Mouse (Mus musculus) CH12.LX (cell line): ENCODE results near the gene Lif. TPM values are rescaled to one million over a fixed set of nuclear protein-coding genes. Genes with fewer than 3 reads are reported as not detected.

Experiments used
- DNase-seq: peaks from one replicate; pipeline ENCODE4 v3.0.0-alpha.2; 2013; ENCODE audit errors: extremely low read depth
- H3K27ac ChIP-seq: 2 replicates; pipeline ENCODE4 v1.5.1; 2012; ENCODE audit warnings: low read depth, mild to moderate bottlenecking, control low read depth, moderate library complexity; ENCODE audit not compliant: insufficient read depth
- H3K27me3 ChIP-seq: replicated peaks from 2 replicates; pipeline ENCODE3; 2012; ENCODE audit warnings: inconsistent platforms
- H3K36me3 ChIP-seq, 2 experiments: replicated peaks in 1 of 2; 2 replicates each; pipeline versions ENCODE3 to v1.6.1; 2012; ENCODE audit warnings: inconsistent platforms in 1 of 2, low read length in 1 of 2, mild to moderate bottlenecking in 1 of 2, mixed read lengths in 1 of 2, moderate library complexity in 1 of 2; ENCODE audit not compliant: control insufficient read depth in 1 of 2, insufficient read depth in 1 of 2
- H3K4me1 ChIP-seq, 2 experiments: 2 replicates each; pipeline ENCODE4 v1.6.1; 2012; ENCODE audit warnings: inconsistent platforms in 1 of 2, moderate library complexity in 1 of 2; ENCODE audit not compliant: insufficient read depth in 2 of 2, control insufficient read depth in 1 of 2
- H3K4me2 ChIP-seq: 2 replicates; pipeline ENCODE4 v1.6.1; 2012; ENCODE audit warnings: low read depth, mild to moderate bottlenecking, control low read depth; ENCODE audit not compliant: poor library complexity, insufficient read depth, severe bottlenecking
- H3K4me3 ChIP-seq, 3 experiments: fragments of 150-350 bp in 1 of 3; sonication (generic) in 1 of 3; replicated peaks in 1 of 3; 2 replicates each; pipeline versions ENCODE3 to v1.5.1; 2011 to 2012; ENCODE audit warnings: low read depth in 2 of 3, low read length in 2 of 3, mild to moderate bottlenecking in 2 of 3, moderate library complexity in 2 of 3, control low read depth in 1 of 3, improper control_type of control experiment in 1 of 3, inconsistent platforms in 1 of 3, mixed read lengths in 1 of 3; ENCODE audit not compliant: poor library complexity in 1 of 3
- H3K79me2 ChIP-seq: replicated peaks from 2 replicates; pipeline ENCODE4 v1.6.1; 2012; ENCODE audit warnings: mild to moderate bottlenecking, moderate library complexity; ENCODE audit not compliant: control insufficient read depth, poor library complexity, insufficient read depth, severe bottlenecking; ENCODE audit errors: extremely low read depth
- H3K9ac ChIP-seq: 2 replicates; pipeline ENCODE4 v1.6.1; 2012; ENCODE audit warnings: low read depth, mild to moderate bottlenecking, control low read depth, moderate library complexity; ENCODE audit not compliant: insufficient read depth
- H3K9me3 ChIP-seq: replicated peaks from 2 replicates; pipeline ENCODE3; 2012; ENCODE audit warnings: low read length, inconsistent platforms, mixed read lengths
- BHLHE40 ChIP-seq: IDR thresholded peaks from 2 replicates; pipeline ENCODE4 v1.6.1; 2011; ENCODE audit warnings: mild to moderate bottlenecking, low read depth, low read length, improper control_type of control experiment
- CTCF ChIP-seq, 2 experiments: IDR thresholded peaks in 1 of 2; conservative IDR thresholded peaks in 1 of 2; 2 replicates each; pipeline ENCODE4 v1.5.1; 2011 to 2012; ENCODE audit warnings: low read depth in 2 of 2, low read length in 2 of 2, improper control_type of control experiment in 1 of 2, inconsistent platforms in 1 of 2, mild to moderate bottlenecking in 1 of 2, moderate library complexity in 1 of 2
- E2F4 ChIP-seq: IDR thresholded peaks from 2 replicates; pipeline ENCODE4 v1.6.1; 2011; ENCODE audit warnings: low read depth, low read length, improper control_type of control experiment; ENCODE audit not compliant: insufficient replicate concordance
- ETS1 ChIP-seq: conservative IDR thresholded peaks from 2 replicates; pipeline ENCODE4 v1.6.1; 2012; ENCODE audit warnings: low read depth, mild to moderate bottlenecking, inconsistent platforms, low read length, improper control_type of control experiment, moderate library complexity
- GABPA ChIP-seq: IDR thresholded peaks from 2 replicates; pipeline ENCODE4 v1.6.1; 2012; ENCODE audit warnings: low read depth, low read length, improper control_type of control experiment, inconsistent platforms; ENCODE audit not compliant: insufficient replicate concordance
- HCFC1 ChIP-seq: IDR thresholded peaks from 2 replicates; pipeline ENCODE4 v1.6.1; 2012; ENCODE audit warnings: low read depth, mild to moderate bottlenecking, inconsistent platforms, low read length, improper control_type of control experiment
- JUN ChIP-seq: IDR thresholded peaks from 2 replicates; pipeline ENCODE4 v1.6.1; 2011; ENCODE audit warnings: low read depth, mild to moderate bottlenecking, low read length, improper control_type of control experiment, moderate library complexity; ENCODE audit not compliant: insufficient read depth
- KAT2A ChIP-seq: IDR thresholded peaks from 2 replicates; pipeline ENCODE4 v1.6.1; 2012; ENCODE audit warnings: low read length, improper control_type of control experiment, inconsistent platforms; ENCODE audit not compliant: insufficient replicate concordance
- MAX ChIP-seq: IDR thresholded peaks from 2 replicates; pipeline ENCODE4 v1.6.1; 2011; ENCODE audit warnings: low read length, improper control_type of control experiment
- MAZ ChIP-seq: IDR thresholded peaks from 2 replicates; pipeline ENCODE4 v1.6.1; 2012; ENCODE audit warnings: low read depth, mild to moderate bottlenecking, inconsistent platforms, low read length, improper control_type of control experiment, moderate library complexity
- MEF2A ChIP-seq: IDR thresholded peaks from 2 replicates; pipeline ENCODE4 v1.6.1; 2014; ENCODE audit warnings: low read depth, mild to moderate bottlenecking, inconsistent platforms, low read length, improper control_type of control experiment, borderline replicate concordance
- MXI1 ChIP-seq: IDR thresholded peaks from 2 replicates; pipeline ENCODE4 v1.6.1; 2011; ENCODE audit warnings: mild to moderate bottlenecking, low read depth, low read length, improper control_type of control experiment
- MYC ChIP-seq: IDR thresholded peaks from 2 replicates; pipeline ENCODE4 v1.6.1; 2011; ENCODE audit warnings: low read depth, mild to moderate bottlenecking, improper control_type of control experiment, low read length
- NELFE ChIP-seq: IDR thresholded peaks from 2 replicates; pipeline ENCODE4 v1.6.1; 2011; ENCODE audit warnings: low read depth, low read length, improper control_type of control experiment
- PAX5 ChIP-seq: IDR thresholded peaks from 2 replicates; pipeline ENCODE4 v1.6.1; 2012; ENCODE audit warnings: low read length, inconsistent platforms, mixed read lengths
- POLR2A ChIP-seq: IDR thresholded peaks from 2 replicates; pipeline ENCODE4 v1.6.1; 2011; ENCODE audit warnings: low read depth, mild to moderate bottlenecking, improper control_type of control experiment, low read length
- POLR2AphosphoS2 ChIP-seq: IDR thresholded peaks from 2 replicates; pipeline ENCODE4 v1.6.1; 2011; ENCODE audit warnings: low read depth, low read length, improper control_type of control experiment
- RAD21 ChIP-seq: IDR thresholded peaks from 2 replicates; pipeline ENCODE4 v1.6.1; 2011; ENCODE audit warnings: low read depth, mild to moderate bottlenecking, low read length, improper control_type of control experiment, moderate library complexity
- RCOR1 ChIP-seq: conservative IDR thresholded peaks from 2 replicates; pipeline ENCODE4 v1.6.1; 2012; ENCODE audit warnings: low read depth, mild to moderate bottlenecking, inconsistent platforms, low read length, improper control_type of control experiment
- SIN3A ChIP-seq: IDR thresholded peaks from 2 replicates; pipeline ENCODE4 v1.6.1; 2012; ENCODE audit warnings: low read length, improper control_type of control experiment, inconsistent platforms
- TBP ChIP-seq: conservative IDR thresholded peaks from 2 replicates; pipeline ENCODE4 v1.6.1; 2011; ENCODE audit warnings: low read depth, low read length, improper control_type of control experiment
- TCF12 ChIP-seq: IDR thresholded peaks from 2 replicates; pipeline ENCODE4 v1.6.1; 2014; ENCODE audit warnings: low read depth, mild to moderate bottlenecking, inconsistent platforms, low read length, improper control_type of control experiment
- UBTF ChIP-seq: IDR thresholded peaks from 2 replicates; pipeline ENCODE4 v1.6.1; 2012; ENCODE audit warnings: low read depth, mild to moderate bottlenecking, inconsistent platforms, low read length, improper control_type of control experiment, moderate library complexity
- USF1 ChIP-seq: IDR thresholded peaks from 2 replicates; pipeline ENCODE4 v1.6.1; 2014; ENCODE audit warnings: low read depth, mild to moderate bottlenecking, inconsistent platforms, low read length, improper control_type of control experiment
- USF2 ChIP-seq: conservative IDR thresholded peaks from 2 replicates; pipeline ENCODE4 v1.6.1; 2011; ENCODE audit warnings: low read depth, low read length, improper control_type of control experiment
- ZKSCAN1 ChIP-seq: IDR thresholded peaks from 2 replicates; pipeline ENCODE4 v1.6.1; 2012; ENCODE audit warnings: low read depth, inconsistent platforms, low read length, improper control_type of control experiment, borderline replicate concordance
- dilution Hi-C: fragments of 300-500 bp; cut with MboI; formaldehyde crosslinking; loops from 2 replicates; pipeline ENCODE4 v1.14.3; 2020; ENCODE audit warnings: low sequenced_read_pairs; ENCODE audit not compliant: extremely low pct_unique_long_range_greater_than_20kb, extremely low pct_ligation_motif_present
- in situ Hi-C: fragments of 300-500 bp; cut with MboI; formaldehyde crosslinking; loops from 3 replicates; pipeline ENCODE4 v1.14.3; 2019; ENCODE audit warnings: low sequenced_read_pairs, low pct_ligation_motif_present, low pct_unique_long_range_greater_than_20kb, mixed read lengths
- polyA plus RNA-seq: library from polyadenylated mRNA; unstranded; fragments of >175 nt; gene quantifications from 2 replicates; pipeline ENCODE4 v1.2.1, GENCODE M21; 2012; ENCODE audit warnings: low read depth; ENCODE audit not compliant: insufficient read length
- total RNA-seq, 2 experiments: library from RNA; depleted of rRNA; stranded (reverse); fragments of 300-350 nt in 1 of 2; fragments of >200 nt in 1 of 2; gene quantifications; 2 replicates each; pipeline ENCODE4 v1.2.3; 2012 to 2014

The Lif gene
- total and polyA plus RNA-seq, 3 experiments = 0.05 to 1.8 (median 0.17) TPM

GRCm38 (mm10) chr11:4298615-4299014 is 41.3 kb downstream of the Lif start (continued):
- TF ChIP-seq RAD21 (peak; percentile 12; the same call in 1 of the 2 replicates), POLR2AphosphoS2 (no peak), MAZ (peak; percentile 73), BHLHE40 (peak; percentile 53), SIN3A (peak; percentile 55; the same call in 1 of the 2 replicates), ETS1 (peak; percentile 94), TBP (no peak), HCFC1 (no peak)

- H3K27ac ChIP-seq = peak overlapping the region; percentile 60; the same call in 1 of the 2 replicates
- H3K4me1 ChIP-seq = peaks cover 41 to 80% of the 10 kb centered on the region in 2 experiments
- H3K9ac ChIP-seq = peak overlapping the region; percentile 4; the same call in 1 of the 2 replicates
- TF ChIP-seq MAX (no peak), MXI1 (no peak), BHLHE40 (peak; percentile 25; the same call in 1 of the 2 replicates), RAD21 (no peak), UBTF (no peak)
- TF ChIP-seq, all 38 proteins: peak for 1
- dilution Hi-C loops (no loop called here), in situ Hi-C loops (loop anchor here (5.0 kb wide), 1 partner anchor 48 kb away; no protein-coding TSS in a partner anchor)
- no peaks in the 10 kb centered on the region for H3K9me3 ChIP-seq
- no peaks in the 10 kb centered on the region for H3K27me3 ChIP-seq
- H3K4me2 ChIP-seq = 0 out of 2 replicates have a peak overlapping the region, but pooled peaks have one; percentile 4
- DNase-seq = no peak
- H3K36me3 ChIP-seq = no peaks in the 10 kb centered on the region
- H3K79me2 ChIP-seq = no peaks in the 10 kb centered on the region
- H3K4me3 ChIP-seq = no peak overlapping the region
Observed at GRCm38 (mm10) chr11:4299191-4299590, 41.8 kb downstream of the Lif start.

DNA sequence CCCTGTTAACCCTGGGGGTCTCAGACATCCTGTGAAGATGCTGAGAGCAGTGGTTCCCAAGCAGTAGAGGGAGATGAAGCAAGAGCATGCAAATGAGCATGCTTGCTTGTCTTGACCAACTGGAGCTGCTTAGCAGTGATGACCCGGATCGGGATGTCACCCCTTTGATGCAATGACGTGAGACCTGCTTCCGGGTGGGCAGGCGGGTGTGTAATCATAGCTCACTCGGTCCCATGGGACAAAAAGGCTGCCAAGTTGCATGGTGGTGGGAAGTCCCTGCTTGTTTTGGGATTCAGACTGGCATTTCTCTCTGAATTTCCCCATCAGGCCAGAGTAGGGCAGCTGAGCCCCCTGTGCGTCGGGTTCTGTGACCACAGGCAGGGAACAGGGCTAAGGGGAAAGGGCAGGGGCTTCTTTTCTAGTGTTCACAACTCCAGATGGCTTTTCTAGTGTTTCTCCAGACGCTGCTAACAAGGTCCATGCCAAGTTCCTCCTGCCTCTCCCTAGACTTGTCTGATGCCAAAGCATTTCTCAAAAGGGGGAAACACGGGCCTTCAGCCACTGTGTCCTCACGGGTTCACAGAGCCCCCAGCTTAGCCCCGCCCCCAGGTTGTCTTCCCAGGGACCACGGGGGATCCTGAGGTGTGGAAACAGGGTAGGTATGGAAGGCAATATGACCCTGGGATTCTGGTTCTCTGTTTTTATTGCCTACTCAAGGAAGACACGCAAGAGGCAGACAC is 42.5 kb downstream of the Lif start:
- Histone ChIP-seq H3K27ac (peak overlapping the region; percentile 60), H3K9me3 (no peaks in the 10 kb centered on the region), H3K79me2 (no peaks in the 10 kb centered on the region), H3K4me1 (peaks cover 41 to 77% of the 10 kb centered on the region in 2 experiments), H3K4me2 (peak overlapping the region; percentile 40; the same call in 1 of the 2 replicates), H3K4me3 (no peak overlapping the region), H3K27me3 (no peaks in the 10 kb centered on the region), H3K9ac (peak overlapping the region; percentile 2; the same call in 1 of the 2 replicates), H3K36me3 (no peaks in the 10 kb centered on the region)
- DNase-seq = peak; percentile 93
- in situ Hi-C loops (loop anchor here (5.0 kb wide), 1 partner anchor 47 kb away; no protein-coding TSS in a partner anchor), dilution Hi-C loops (no loop called here)
- TF ChIP-seq HCFC1 = peak; percentile 54
- peak; percentile 96 for TF ChIP-seq ETS1
- TF ChIP-seq POLR2A = no peak
- TF ChIP-seq POLR2AphosphoS2 = no peak
- TF ChIP-seq BHLHE40 = peak; percentile 74
- no peak for TF ChIP-seq SIN3A
- TF ChIP-seq ZKSCAN1 = no peak
- TF ChIP-seq TCF12 = peak; percentile 74; the same call in 1 of the 2 replicates
- peak; percentile 54; the same call in 1 of the 2 replicates for TF ChIP-seq MAZ
- TF ChIP-seq CTCF (conservative IDR thresholded peaks at IDR 0.05 in 1 of 2, IDR thresholded peaks at IDR 0.05 in 1 of 2; ENCODE audit: low read depth in 2 of 2, low read length in 2 of 2) = no peak
- no peak; the same call in 1 of the 2 replicates for TF ChIP-seq GABPA
- TF ChIP-seq JUN = no peak
- no peak for TF ChIP-seq UBTF
- TF ChIP-seq MYC = no peak
- TF ChIP-seq USF2 = no peak
- no peak for TF ChIP-seq E2F4
- no peak for TF ChIP-seq TBP
- TF ChIP-seq RCOR1 = peak; percentile 66; the same call in 1 of the 2 replicates
- peak; percentile 61; the same call in 1 of the 2 replicates for TF ChIP-seq KAT2A
- peak; percentile 89 for TF ChIP-seq MEF2A
- peak; percentile 31; the same call in 1 of the 2 replicates for TF ChIP-seq NELFE
- no peak for TF ChIP-seq PAX5
- TF ChIP-seq USF1 = no peak
